ENCODE assay signal across 23 mouse cellular contexts in the genomic region with DNA sequence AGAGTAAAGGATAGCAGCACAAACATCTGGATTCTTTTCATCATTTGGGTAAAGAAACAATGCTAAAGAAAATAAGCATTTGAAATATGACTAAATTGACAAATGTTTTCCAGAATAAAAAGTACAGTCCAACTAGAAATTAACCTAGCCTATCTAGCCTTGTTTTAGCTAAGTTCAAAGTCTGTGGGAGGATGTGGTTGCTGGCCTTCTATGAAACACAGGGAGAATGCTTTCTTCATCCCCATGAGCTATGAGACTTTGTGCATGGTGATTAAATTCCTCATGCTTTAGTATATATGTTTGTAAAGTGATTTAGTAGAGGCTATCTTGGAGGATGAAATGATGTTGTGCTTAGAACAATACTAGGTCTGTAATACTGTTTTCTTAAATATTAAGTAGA.
DNase-seq lines count a peak whose midpoint lies in the region; ATAC-seq and TF ChIP-seq lines count a peak whose summit lies in the region.
"Had no signal": no experiment of that assay in that cellular context is flagged by ENCODE, and none has a peak within 500 bp of the region (broad histone marks: within the 10 kb centered on the region; RNA-seq: fewer than 3 reads in every experiment).

No protein-coding gene starts in this region.

- no peaks in the 10 kb centered on the region for H3K9me3 ChIP-seq in kidney, postnatal 0 days (replicated peaks; ENCODE audit: low read length)
- no peaks in the 10 kb centered on the region for H3K9me3 ChIP-seq in CH12.LX (replicated peaks; ENCODE audit: low read length)
- H3K9me3 ChIP-seq: embryonic facial prominence, embryonic 13.5 days; embryonic facial prominence, embryonic 15.5 days; forebrain, embryonic 10.5 days; forebrain, embryonic 12.5 days had no signal

- no peak for ATAC-seq in kidney, postnatal 0 days (replicated peaks; ENCODE audit: low FRiP score, low read depth)
- peak; percentile 53 for ATAC-seq in inflammation-experienced regulatory T-cells, adult 6 months
- ATAC-seq: forebrain, embryonic 14.5 days; forebrain, embryonic 16.5 days had no signal

- H3K4me3 ChIP-seq in kidney, postnatal 0 days (replicated peaks; ENCODE audit: low read depth, low read length) = no peak overlapping the region
- H3K4me3 ChIP-seq in CH12.LX (replicated peaks in 1 of 3; ENCODE audit: low read depth in 2 of 3, low read length in 2 of 3, poor library complexity in 1 of 3) = no peak overlapping the region
- H3K4me3 ChIP-seq: embryonic facial prominence, embryonic 13.5 days; embryonic facial prominence, embryonic 15.5 days; erythroblast, embryonic 14.5 days; forebrain, embryonic 10.5 days; forebrain, embryonic 12.5 days had no signal

- H3K27me3 ChIP-seq in kidney, postnatal 0 days (ENCODE audit: insufficient read depth, low read length) = no peaks in the 10 kb centered on the region
- no peaks in the 10 kb centered on the region for H3K27me3 ChIP-seq in CH12.LX (replicated peaks)
- H3K27me3 ChIP-seq: embryonic facial prominence, embryonic 13.5 days; embryonic facial prominence, embryonic 15.5 days; forebrain, embryonic 12.5 days had no signal

- H3K36me3 ChIP-seq in kidney, postnatal 0 days (ENCODE audit: insufficient read depth, low read length) = no peaks in the 10 kb centered on the region
- peaks cover 17 to 63% of the 10 kb centered on the region in 2 experiments for H3K36me3 ChIP-seq in CH12.LX (replicated peaks in 1 of 2; ENCODE audit: control insufficient read depth in 1 of 2, insufficient read depth in 1 of 2, low read length in 1 of 2)
- H3K36me3 ChIP-seq: embryonic facial prominence, embryonic 13.5 days; embryonic facial prominence, embryonic 15.5 days; forebrain, embryonic 10.5 days; forebrain, embryonic 12.5 days; G1E had no signal

- dilution Hi-C loops in CH12.LX (cut with MboI; ENCODE audit: extremely low pct_ligation_motif_present, extremely low pct_unique_long_range_greater_than_20kb, low sequenced_read_pairs) = no loop called here

- TF ChIP-seq POLR2A in CH12.LX (IDR thresholded peaks at IDR 0.05; ENCODE audit: low read depth, low read length) = no peak

- DNase-seq in kidney, postnatal 0 days (ENCODE audit: low spot score) = peak; percentile 16
- DNase-seq in kidney, postnatal 25 days = no peak
- DNase-seq in CH12.LX (ENCODE audit: extremely low read depth) = no peak
- no peak for DNase-seq in MN1 (ENCODE audit: low spot score)
- no peak for DNase-seq in adrenal gland, adult 2 months
- DNase-seq: adrenal gland, postnatal 10 days; adrenal gland, postnatal 25 days; cerebellum, adult 11 months; cerebellum, adult 18-20 months; cerebellum, adult 8-10 months; cerebellum, adult 9-11 months; cerebellum, postnatal 14 days; cerebellum, postnatal 36 days; embryo, embryonic 11 days had no signal

- no peak overlapping the region for H3K4me2 ChIP-seq in kidney, postnatal 0 days (ENCODE audit: low read length)
- H3K4me2 ChIP-seq in CH12.LX (ENCODE audit: insufficient read depth, low read depth, poor library complexity, severe bottlenecking) = no peak overlapping the region
- H3K4me2 ChIP-seq: embryonic facial prominence, embryonic 13.5 days; embryonic facial prominence, embryonic 15.5 days; forebrain, embryonic 12.5 days had no signal

- no peak overlapping the region for H3K9ac ChIP-seq in kidney, postnatal 0 days (ENCODE audit: low read depth, low read length)
- H3K9ac ChIP-seq in CH12.LX (ENCODE audit: insufficient read depth, low read depth) = no peak overlapping the region
- H3K9ac ChIP-seq: embryonic facial prominence, embryonic 13.5 days; embryonic facial prominence, embryonic 15.5 days; forebrain, embryonic 12.5 days had no signal

- no peak overlapping the region for H3K27ac ChIP-seq in kidney, postnatal 0 days
- no peak overlapping the region for H3K27ac ChIP-seq in CH12.LX (ENCODE audit: insufficient read depth, low read depth)
- H3K27ac ChIP-seq: embryonic facial prominence, embryonic 13.5 days; embryonic facial prominence, embryonic 15.5 days; forebrain, embryonic 10.5 days; forebrain, embryonic 12.5 days had no signal

- no peak for TF ChIP-seq EP300 in CH12.LX (IDR thresholded peaks at IDR 0.05; ENCODE audit: low read length)

- TF ChIP-seq RAD21 in CH12.LX (IDR thresholded peaks at IDR 0.05; ENCODE audit: low read depth, low read length) = no peak

- H3K79me2 ChIP-seq in CH12.LX (replicated peaks; ENCODE audit: control insufficient read depth, extremely low read depth, insufficient read depth, poor library complexity, severe bottlenecking) = peaks cover 51% of the 10 kb centered on the region

- H3K4me1 ChIP-seq in kidney, postnatal 0 days (replicated peaks; ENCODE audit: insufficient read depth, low read length) = no peaks in the 10 kb centered on the region
- peaks cover 7 to 66% of the 10 kb centered on the region in 2 experiments; a peak in 3 of 4 replicates for H3K4me1 ChIP-seq in CH12.LX (ENCODE audit: control insufficient read depth in 1 of 2, insufficient read depth in 2 of 2)
- H3K4me1 ChIP-seq: embryonic facial prominence, embryonic 13.5 days; embryonic facial prominence, embryonic 15.5 days; forebrain, embryonic 10.5 days; forebrain, embryonic 12.5 days had no signal

- no peak for TF ChIP-seq CTCF in kidney, postnatal 0 days (IDR thresholded peaks at IDR 0.05; ENCODE audit: low read depth)
- no peak for TF ChIP-seq CTCF in CH12.LX (conservative IDR thresholded peaks at IDR 0.05 in 1 of 2, IDR thresholded peaks at IDR 0.05 in 1 of 2; ENCODE audit: low read depth in 2 of 2, low read length in 2 of 2)

- in situ Hi-C loops in CH12.LX (cut with MboI; ENCODE audit: low pct_ligation_motif_present, low pct_unique_long_range_greater_than_20kb, low sequenced_read_pairs) = no loop called here

TF ChIP-seq in CH12.LX, 34 proteins besides CTCF, POLR2A, EP300 and RAD21:
- TF ChIP-seq POLR2AphosphoS2 (IDR thresholded peaks at IDR 0.05; ENCODE audit: low read depth, low read length) (no peak), IRF4 (IDR thresholded peaks at IDR 0.05; ENCODE audit: low read depth, low read length) (0 out of 2 replicates have a peak, but pooled peaks have one; percentile 29)
